ENCODE assay signal across 8 mouse cellular contexts in the genomic region with DNA sequence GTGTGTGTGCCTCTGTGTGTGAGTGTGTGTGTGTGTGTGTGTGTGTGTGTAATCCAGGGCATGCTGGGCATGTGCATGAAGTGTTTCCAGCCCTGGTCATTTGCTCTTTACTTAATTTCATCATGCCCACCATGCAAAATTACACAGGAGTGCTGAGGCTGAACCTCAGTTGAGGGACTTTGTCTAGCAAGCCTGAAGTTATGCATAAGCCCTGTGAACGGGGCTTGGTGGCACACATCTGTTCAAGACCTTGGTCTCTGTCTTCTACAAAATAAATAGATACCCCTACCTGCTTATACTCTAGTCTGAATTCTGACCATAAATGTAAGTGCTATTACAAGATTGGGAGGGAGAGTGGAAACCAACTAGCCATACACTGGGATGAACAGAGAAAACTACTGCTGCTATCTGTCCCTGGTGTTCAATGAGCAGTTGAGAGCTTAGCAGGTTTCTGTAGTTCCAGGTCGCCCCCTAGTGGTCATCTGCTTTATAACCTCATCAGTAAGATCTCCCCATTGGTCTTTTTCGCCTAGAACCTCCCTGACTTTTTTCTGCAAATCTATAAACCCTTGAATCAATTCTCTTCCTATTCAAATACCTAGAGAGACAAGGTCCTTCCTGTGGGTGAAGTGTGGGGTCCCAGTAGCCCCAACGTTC. TPM values are rescaled to one million over a fixed set of nuclear protein-coding genes. Genes with fewer than 3 reads are reported as not detected.
DNase-seq lines count a peak whose midpoint lies in the region; ATAC-seq and TF ChIP-seq lines count a peak whose summit lies in the region.

No protein-coding gene starts in this region.

- TF ChIP-seq CTCF in E14TG2a.4 (conservative IDR thresholded peaks at IDR 0.05; ENCODE audit: low read length) = peak; percentile 68
- TF ChIP-seq CTCF in liver, embryonic 14.5 days (IDR thresholded peaks at IDR 0.05; ENCODE audit: low read depth) = peak; percentile 86

- peaks cover 16% of the 10 kb centered on the region for H3K4me1 ChIP-seq in E14TG2a.4 (replicated peaks; ENCODE audit: low read depth, low read length)
- H3K4me1 ChIP-seq in forebrain, embryonic 10.5 days = no peaks in the 10 kb centered on the region
- no peaks in the 10 kb centered on the region for H3K4me1 ChIP-seq in liver, embryonic 14.5 days (replicated peaks; ENCODE audit: control insufficient read depth in 2 of 2, insufficient read depth in 2 of 2, low read length in 1 of 2)
- H3K4me1 ChIP-seq in neural tube, embryonic 13.5 days (replicated peaks) = no peaks in the 10 kb centered on the region

- peak; percentile 57; the same call in 1 of the 2 replicates for ATAC-seq in liver, embryonic 14.5 days (ENCODE audit: insufficient read depth)
- ATAC-seq in neural tube, embryonic 13.5 days (ENCODE audit: low read depth) = peak; percentile 76; the same call in 1 of the 2 replicates

- peak; percentile 64 for DNase-seq in brain, embryonic 18.5 days (ENCODE audit: low read depth, low spot score)
- DNase-seq in forebrain, embryonic 10.5 days (ENCODE audit: extremely low spot score, low spot score) = peak; percentile 67
- peak; percentile 82 to 91 for DNase-seq in heart, postnatal 10 days
- DNase-seq in kidney, postnatal 25 days = peak; percentile 66 to 92
- peak; percentile 68 to 73 (median 68) for DNase-seq in liver, embryonic 14.5 days (ENCODE audit: low read depth in 3 of 3, low spot score in 3 of 3)
- DNase-seq in testis, postnatal 14 days (ENCODE audit: low spot score) = peak; percentile 67

- H3K4me3 ChIP-seq in E14TG2a.4 (replicated peaks; ENCODE audit: low read length) = no peak overlapping the region
- no peak overlapping the region for H3K4me3 ChIP-seq in forebrain, embryonic 10.5 days
- H3K4me3 ChIP-seq in liver, embryonic 14.5 days (ENCODE audit: insufficient read depth in 1 of 2, low read depth in 2 of 2, low read length in 2 of 2) = no peak overlapping the region
- no peak overlapping the region for H3K4me3 ChIP-seq in neural tube, embryonic 13.5 days

- H3K9me3 ChIP-seq in E14TG2a.4 (ENCODE audit: low read length) = no peaks in the 10 kb centered on the region
- H3K9me3 ChIP-seq in forebrain, embryonic 10.5 days = no peaks in the 10 kb centered on the region
- no peaks in the 10 kb centered on the region for H3K9me3 ChIP-seq in liver, embryonic 14.5 days (ENCODE audit: control insufficient read depth, low read length)
- no peaks in the 10 kb centered on the region for H3K9me3 ChIP-seq in neural tube, embryonic 13.5 days

- no peaks in the 10 kb centered on the region for H3K27me3 ChIP-seq in E14TG2a.4 (ENCODE audit: insufficient read depth, low read length)
- no peaks in the 10 kb centered on the region for H3K27me3 ChIP-seq in forebrain, embryonic 10.5 days (ENCODE audit: poor library complexity, severe bottlenecking)
- H3K27me3 ChIP-seq in liver, embryonic 14.5 days (ENCODE audit: control insufficient read depth, insufficient read depth, low read length) = no peaks in the 10 kb centered on the region
- no peaks in the 10 kb centered on the region for H3K27me3 ChIP-seq in neural tube, embryonic 13.5 days

- peaks cover 16% of the 10 kb centered on the region for H3K36me3 ChIP-seq in E14TG2a.4 (ENCODE audit: insufficient read depth, low read length)
- H3K36me3 ChIP-seq in forebrain, embryonic 10.5 days (replicated peaks) = peaks cover 2% of the 10 kb centered on the region; the same call in 1 of the 2 replicates
- no peaks in the 10 kb centered on the region for H3K36me3 ChIP-seq in liver, embryonic 14.5 days (replicated peaks; ENCODE audit: control insufficient read depth, insufficient read depth, low read depth)
- no peaks in the 10 kb centered on the region for H3K36me3 ChIP-seq in neural tube, embryonic 13.5 days

- H3K4me2 ChIP-seq in liver, embryonic 14.5 days (ENCODE audit: low read depth) = no peak overlapping the region
- H3K4me2 ChIP-seq in neural tube, embryonic 13.5 days = no peak overlapping the region

- intact Hi-C loops in heart, postnatal 10 days (cut with DNase I) = loop anchor here (1.0 kb wide), 2 partner anchors 125 to 160 kb away; no protein-coding TSS in a partner anchor

- TF ChIP-seq EP300 in liver, embryonic 14.5 days (IDR thresholded peaks at IDR 0.05; ENCODE audit: low read depth) = no peak

- no peak overlapping the region for H3K9ac ChIP-seq in liver, embryonic 14.5 days (replicated peaks)
- H3K9ac ChIP-seq in neural tube, embryonic 13.5 days = no peak overlapping the region

- 32% methylated on average over 4 of the region's 4 CpGs for whole genome bisulfite sequencing in forebrain, embryonic 10.5 days
- WGBS in liver, embryonic 14.5 days (ENCODE audit: insufficient replicate concordance) = 28% methylated on average over 4 of the region's 4 CpGs
- WGBS in neural tube, embryonic 13.5 days = 30% methylated on average over 4 of the region's 4 CpGs

- H3K27ac ChIP-seq in forebrain, embryonic 10.5 days = no peak overlapping the region
- no peak overlapping the region for H3K27ac ChIP-seq in liver, embryonic 14.5 days
- H3K27ac ChIP-seq in neural tube, embryonic 13.5 days (replicated peaks) = no peak overlapping the region

RNA-seq across cellular contexts. Expression of gene Ncl, which starts 19.9 kb away (rescaled TPM):
- polyA plus RNA-seq in forebrain, embryonic 10.5 days (2016; fragmentation: Nextera tagmentation; extraction: Ambion mirVana) = 644 and 705 TPM in 2 replicates
- 100 to 1,000 TPM; 168 to 169 TPM for total RNA-seq in heart, postnatal 10 days (2021)
- polyA plus RNA-seq in liver, embryonic 14.5 days (2012; rRNA removed) = 57.4 and 208 TPM in 2 replicates
- polyA plus RNA-seq in liver, embryonic 14.5 days (2014; fragmentation: Nextera tagmentation; extraction: Ambion mirVana) = 192 and 224 TPM in 2 replicates
- polyA plus RNA-seq in neural tube, embryonic 13.5 days (2015; fragmentation: Nextera tagmentation; extraction: Ambion mirVana) = 213 and 222 TPM in 2 replicates

RNA-seq across cellular contexts. Expression of gene B3gnt7, which starts 36.7 kb away (rescaled TPM):
- 4.5 and 4.9 TPM in 2 replicates for polyA plus RNA-seq in forebrain, embryonic 10.5 days (2016; fragmentation: Nextera tagmentation; extraction: Ambion mirVana)
- under 1 TPM; 0.50 to 0.67 TPM for total RNA-seq in heart, postnatal 10 days (2021)
- 1.1 and 1.5 TPM in 2 replicates for polyA plus RNA-seq in liver, embryonic 14.5 days (2012; rRNA removed)
- 1.0 and 1.6 TPM in 2 replicates for polyA plus RNA-seq in liver, embryonic 14.5 days (2014; fragmentation: Nextera tagmentation; extraction: Ambion mirVana)
- polyA plus RNA-seq in neural tube, embryonic 13.5 days (2015; fragmentation: Nextera tagmentation; extraction: Ambion mirVana) = 3.3 and 4.2 TPM in 2 replicates
